Mouse (Mus musculus) erythroblast, embryonic 14.5 days (primary cell): Measurements from ENCODE around the gene Chd1. TPM values are rescaled to one million over a fixed set of nuclear protein-coding genes. Genes with fewer than 3 reads are reported as not detected.
A peak's percentile ranks its signal among the peaks of the same experiment; 100 is the strongest.

Experiments
- H3K27me3 ChIP-seq: 2 replicates; pipeline ENCODE4 v1.6.1; 2012; ENCODE audit warnings: inconsistent platforms; ENCODE audit not compliant: control insufficient read depth
- H3K36me3 ChIP-seq: 2 replicates; pipeline ENCODE4 v1.6.1; 2012; ENCODE audit warnings: mild to moderate bottlenecking, inconsistent platforms; ENCODE audit not compliant: control insufficient read depth
- H3K4me1 ChIP-seq: 2 replicates; pipeline ENCODE4 v1.6.1; 2012; ENCODE audit warnings: inconsistent platforms; ENCODE audit not compliant: control insufficient read depth
- H3K4me3 ChIP-seq: replicated peaks from 2 replicates; pipeline ENCODE3; 2012; ENCODE audit warnings: moderate library complexity, mild to moderate bottlenecking, inconsistent platforms
- H3K9me3 ChIP-seq: 2 replicates; pipeline ENCODE4 v1.6.1; 2012; ENCODE audit warnings: low read length, inconsistent platforms, mixed read lengths; ENCODE audit not compliant: control insufficient read depth
- GATA1 ChIP-seq: IDR thresholded peaks from 2 replicates; pipeline ENCODE4 v1.6.1; 2012; ENCODE audit warnings: low read length, inconsistent platforms, mixed read lengths
- TAL1 ChIP-seq: IDR thresholded peaks from 3 replicates; pipeline ENCODE4 v1.6.1; 2012; ENCODE audit warnings: low read length, inconsistent platforms, mixed read lengths
- polyA plus RNA-seq: library from polyadenylated mRNA; stranded (reverse); fragments of >175 nt; gene quantifications from 2 replicates; pipeline ENCODE4 v1.2.3, GENCODE M21; 2012

The Chd1 gene
- polyA plus RNA-seq, 1 experiment: 1.4 TPM

DNA sequence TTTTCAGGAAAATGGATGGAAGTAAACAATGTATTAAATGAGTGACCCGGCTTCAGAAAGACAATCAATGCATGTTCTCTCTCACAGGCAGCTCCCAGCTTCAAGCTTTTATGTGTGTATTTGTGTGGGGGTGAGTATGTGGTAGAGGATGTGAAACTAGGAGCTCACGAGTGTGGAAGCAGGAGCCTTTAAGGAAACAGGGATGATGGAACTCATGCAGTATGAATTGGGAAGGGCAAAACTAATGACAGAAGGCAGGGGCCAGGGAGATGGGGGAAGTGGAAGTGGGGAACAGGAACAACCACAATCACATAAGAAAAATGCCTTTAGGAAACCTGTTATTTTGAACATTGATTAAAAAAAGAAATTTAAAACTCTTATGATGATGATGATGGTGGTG, 9.2 kb upstream of the Chd1 start:
- Histone ChIP-seq H3K27me3 (no peaks in the 10 kb centered on the region), H3K4me1 (no peaks in the 10 kb centered on the region), H3K36me3 (no peaks in the 10 kb centered on the region), H3K4me3 (no peak overlapping the region), H3K9me3 (no peaks in the 10 kb centered on the region)
- no peak for TF ChIP-seq TAL1
- TF ChIP-seq GATA1: no peak

DNA sequence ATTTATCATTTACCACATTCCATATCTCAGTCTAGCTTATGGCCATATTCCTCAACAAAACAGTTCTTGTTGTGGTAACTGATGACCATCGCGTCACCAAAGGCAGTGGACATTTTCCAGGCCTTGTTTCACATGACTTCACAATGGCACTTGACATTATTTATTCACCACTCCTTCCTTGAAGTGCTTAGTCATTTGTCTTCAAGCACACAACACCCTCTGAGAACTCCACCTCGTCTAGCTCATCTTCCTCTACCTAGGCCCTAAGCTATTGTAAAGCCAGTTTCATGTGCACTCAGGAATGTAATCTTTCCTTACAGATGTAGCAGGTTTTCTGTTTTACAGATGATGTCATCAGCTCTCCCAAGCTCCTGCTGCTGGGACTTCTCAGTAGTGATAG, 5.8 kb upstream of the Chd1 start:
- no peaks in the 10 kb centered on the region for H3K36me3 ChIP-seq
- H3K4me1 ChIP-seq: peaks cover 5% of the 10 kb centered on the region
- TF ChIP-seq GATA1: no peak
- no peak for TF ChIP-seq TAL1
- no peak overlapping the region for H3K4me3 ChIP-seq
- no peaks in the 10 kb centered on the region for H3K27me3 ChIP-seq
- H3K9me3 ChIP-seq: no peaks in the 10 kb centered on the region

DNA sequence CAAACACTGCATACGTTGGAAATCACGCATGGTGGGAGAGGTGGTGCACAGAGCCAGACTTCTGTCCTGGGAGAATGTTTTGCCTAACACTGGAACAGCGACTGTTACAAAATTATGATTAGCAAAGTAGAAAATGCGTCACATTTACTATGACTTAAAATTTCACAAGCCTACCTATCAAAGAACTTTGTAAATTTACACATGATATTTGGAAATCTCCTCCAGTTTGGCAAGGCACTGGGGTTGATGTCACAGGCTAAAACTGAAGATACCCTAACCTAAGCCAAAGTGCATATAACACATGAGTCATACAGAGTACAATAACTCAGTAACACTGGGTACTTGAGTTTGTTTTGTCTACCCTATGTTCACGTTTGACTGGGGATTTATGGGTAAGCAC, 3.3 kb upstream of the Chd1 start:
- H3K9me3 ChIP-seq: no peaks in the 10 kb centered on the region
- no peak for TF ChIP-seq GATA1
- no peak for TF ChIP-seq TAL1
- no peaks in the 10 kb centered on the region for H3K36me3 ChIP-seq
- H3K27me3 ChIP-seq: no peaks in the 10 kb centered on the region
- peaks cover 10% of the 10 kb centered on the region for H3K4me1 ChIP-seq
- H3K4me3 ChIP-seq: no peak overlapping the region

DNA sequence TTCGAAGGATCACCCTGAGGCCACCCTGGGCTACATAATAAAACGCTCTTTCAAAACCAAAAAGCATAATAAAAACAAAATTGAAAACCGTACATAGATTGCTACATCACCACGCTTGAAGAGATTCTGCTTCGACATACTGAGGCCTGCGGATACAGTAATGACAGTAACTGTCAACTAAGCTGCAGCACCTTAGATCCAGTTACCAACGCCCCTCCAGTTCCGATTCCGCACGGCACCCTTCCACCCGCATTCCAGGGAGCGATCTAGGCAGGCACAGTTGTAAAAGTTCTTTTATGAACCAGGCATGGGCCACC, 651 bp upstream of the Chd1 start:
- peaks cover 22% of the 10 kb centered on the region for H3K36me3 ChIP-seq
- no peaks in the 10 kb centered on the region for H3K27me3 ChIP-seq
- TF ChIP-seq GATA1 (no peak), TAL1 (no peak)

DNA sequence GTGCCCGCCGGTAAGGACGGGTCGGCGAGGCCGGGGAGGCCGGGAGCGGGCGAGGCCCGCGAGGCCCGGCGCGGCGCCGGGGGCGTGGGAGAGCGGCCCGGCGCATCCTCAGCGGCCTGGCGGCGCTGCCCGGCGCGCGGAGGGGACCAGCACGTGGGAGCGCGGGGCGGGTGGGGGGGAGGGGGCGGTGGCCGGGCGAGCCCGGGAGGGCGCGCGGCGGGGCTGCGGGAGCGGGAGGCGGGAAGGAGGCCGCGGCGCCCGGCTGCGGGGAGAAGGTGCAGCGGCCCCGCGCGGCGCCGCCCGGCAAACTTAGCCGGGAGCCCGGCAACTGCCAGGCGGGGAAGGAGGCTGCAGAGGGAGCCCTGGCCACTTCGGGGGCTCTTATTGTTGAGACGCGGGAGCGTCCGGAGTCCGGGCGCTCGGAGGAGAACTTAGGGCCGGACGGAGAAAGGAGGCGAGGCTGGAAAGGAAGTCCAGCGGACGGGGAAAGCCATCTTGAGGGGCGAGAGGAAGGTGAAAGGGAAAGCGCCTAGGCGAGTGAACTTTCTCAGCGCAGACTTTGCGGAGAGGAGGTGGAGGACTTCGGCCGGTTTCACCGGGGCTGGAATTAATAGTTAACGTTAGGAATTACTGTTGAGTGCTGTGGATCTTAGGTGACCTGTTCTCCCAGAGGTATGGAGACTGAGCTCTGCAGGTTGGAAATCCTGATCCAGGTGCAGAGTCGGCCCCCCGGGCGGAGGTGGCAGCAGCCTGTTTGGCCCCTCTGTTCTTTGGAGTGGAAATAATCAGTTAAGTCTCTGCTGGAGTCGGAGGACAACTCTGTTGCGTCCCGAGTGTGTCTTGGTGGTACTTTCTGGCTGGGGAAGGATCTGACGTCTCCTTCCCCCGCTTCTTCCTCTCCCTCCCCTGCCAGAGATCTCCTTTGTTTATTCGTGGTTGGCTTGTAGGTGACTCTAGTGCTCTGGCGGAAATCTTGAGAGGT, 827 bp downstream of the Chd1 start:
- Histone ChIP-seq H3K4me3 (peak overlapping the region; percentile 96), H3K27me3 (no peaks in the 10 kb centered on the region), H3K9me3 (no peaks in the 10 kb centered on the region), H3K4me1 (peaks cover 35% of the 10 kb centered on the region), H3K36me3 (peaks cover 36% of the 10 kb centered on the region)
- TF ChIP-seq TAL1 (no peak), GATA1 (no peak)

More for the DNA sequence above, 651 bp upstream of the Chd1 start:
- Histone ChIP-seq H3K4me3 (peak overlapping the region; percentile 96), H3K4me1 (peaks cover 28% of the 10 kb centered on the region), H3K9me3 (no peaks in the 10 kb centered on the region)

DNA sequence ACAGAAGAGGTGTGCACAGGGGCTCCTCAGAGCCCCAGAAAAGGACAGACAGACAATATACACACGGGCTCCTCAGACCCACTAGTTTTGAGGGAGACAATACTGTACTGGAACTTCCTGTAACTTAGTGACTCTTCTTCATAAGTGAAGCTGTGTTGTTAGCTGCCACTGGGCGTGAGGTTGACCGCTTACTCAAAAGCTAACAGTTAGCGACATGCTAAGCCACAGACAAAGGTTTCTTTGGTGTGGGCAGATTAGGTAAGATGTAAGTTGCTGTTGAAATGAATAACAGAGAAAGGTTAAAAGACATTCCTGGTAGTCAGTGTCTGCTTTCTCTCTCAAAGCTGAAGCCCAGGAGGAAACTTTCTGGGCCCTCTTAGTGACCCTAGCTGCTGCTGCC, 9.7 kb downstream of the Chd1 start:
- Histone ChIP-seq H3K27me3 (no peaks in the 10 kb centered on the region), H3K4me1 (peaks cover 17% of the 10 kb centered on the region), H3K9me3 (no peaks in the 10 kb centered on the region), H3K4me3 (no peak overlapping the region), H3K36me3 (peaks cover 84% of the 10 kb centered on the region)
- TF ChIP-seq GATA1 (no peak), TAL1 (no peak)

DNA sequence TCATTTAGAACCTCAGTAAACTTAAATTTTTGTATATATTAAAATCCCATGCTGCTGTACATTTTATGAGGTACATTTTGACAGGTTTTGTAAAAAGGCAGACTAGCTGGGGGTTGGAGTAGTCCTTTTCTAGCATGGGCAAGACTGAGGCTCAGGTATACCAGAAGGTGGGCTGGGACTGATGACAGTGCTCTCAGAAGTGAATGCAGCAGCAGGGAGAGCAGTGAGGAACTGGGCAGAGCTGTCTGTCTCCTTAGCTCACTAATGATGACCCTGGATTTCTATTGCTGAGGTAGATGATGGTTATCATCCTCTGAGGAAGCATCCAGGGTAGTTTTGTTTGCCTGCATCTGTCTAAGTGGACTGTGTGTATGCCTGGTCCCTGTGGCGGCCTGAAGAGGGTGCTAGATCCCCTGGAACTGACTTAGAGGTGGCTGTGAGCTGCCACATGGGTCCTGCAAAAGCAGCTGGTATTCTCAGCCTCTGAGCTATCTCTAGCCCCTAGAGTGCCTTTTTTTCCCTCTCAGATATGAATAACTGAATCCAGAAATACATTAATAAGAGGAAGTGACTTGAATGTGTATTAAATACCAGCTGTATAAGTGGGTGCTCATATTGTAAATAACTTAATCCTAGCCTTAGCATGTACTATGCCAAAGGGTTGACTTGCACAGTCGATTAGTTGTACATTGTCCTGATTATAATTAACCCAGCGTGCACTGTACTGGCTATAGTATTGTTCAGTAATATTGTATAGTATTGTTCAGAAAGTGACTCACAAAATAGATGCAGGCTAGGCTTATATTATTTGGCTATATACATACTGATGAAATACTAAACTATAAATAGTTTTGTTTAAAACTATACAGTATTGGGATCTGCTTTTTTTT, 10.5 kb downstream of the Chd1 start:
- TF ChIP-seq GATA1: no peak
- TF ChIP-seq TAL1: no peak
- H3K27me3 ChIP-seq: no peaks in the 10 kb centered on the region
- peaks cover 83% of the 10 kb centered on the region for H3K36me3 ChIP-seq
- H3K4me1 ChIP-seq: peaks cover 15% of the 10 kb centered on the region
- H3K4me3 ChIP-seq: no peak overlapping the region
- no peaks in the 10 kb centered on the region for H3K9me3 ChIP-seq

DNA sequence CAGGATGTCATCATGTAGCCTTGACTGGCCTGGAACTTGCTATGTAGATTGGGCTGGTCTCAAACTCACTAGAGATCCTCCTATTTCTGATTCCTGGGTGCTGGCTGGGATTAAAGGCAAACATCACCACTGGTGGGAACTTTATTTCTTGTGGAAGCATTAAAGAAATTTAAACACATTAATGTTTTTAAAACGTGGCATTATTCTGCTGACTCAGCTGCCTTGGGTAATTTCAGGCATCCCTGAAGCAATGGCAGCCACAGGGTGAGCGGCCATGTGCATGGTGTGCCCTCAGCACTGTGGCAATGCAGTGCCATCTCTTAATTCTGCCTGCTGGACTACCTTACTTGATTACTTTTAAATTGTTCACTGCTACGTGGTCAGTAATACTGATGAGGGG, 11.2 kb downstream of the Chd1 start:
- Histone ChIP-seq H3K36me3 (peaks cover 81% of the 10 kb centered on the region), H3K4me3 (no peak overlapping the region), H3K9me3 (no peaks in the 10 kb centered on the region), H3K27me3 (no peaks in the 10 kb centered on the region), H3K4me1 (peaks cover 14% of the 10 kb centered on the region)
- TF ChIP-seq GATA1: no peak
- TF ChIP-seq TAL1: no peak

DNA sequence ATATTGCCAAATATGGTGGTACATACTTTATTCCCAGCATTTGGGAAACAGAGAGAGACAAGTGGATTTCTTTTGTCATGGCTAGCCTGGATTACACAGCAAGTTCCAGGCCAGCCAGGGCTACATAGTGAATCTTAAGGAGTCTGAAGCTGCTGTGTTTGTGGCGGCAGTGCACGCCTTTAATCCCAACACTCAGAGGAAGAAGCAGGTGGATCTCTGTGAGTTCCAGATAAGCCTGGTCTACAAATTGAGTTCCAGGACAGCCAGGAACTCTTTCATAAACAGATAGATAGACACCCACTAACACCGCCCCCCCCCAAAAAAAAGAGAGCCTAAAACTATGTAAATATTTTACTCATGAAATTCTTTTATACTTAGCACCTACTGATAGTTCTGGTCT, 16.1 kb downstream of the Chd1 start:
- Histone ChIP-seq H3K4me1 (peaks cover 7% of the 10 kb centered on the region), H3K27me3 (no peaks in the 10 kb centered on the region), H3K4me3 (no peak overlapping the region), H3K36me3 (peaks cover 59% of the 10 kb centered on the region), H3K9me3 (no peaks in the 10 kb centered on the region)
- TF ChIP-seq TAL1 (no peak), GATA1 (no peak)
